Mouse (Mus musculus): ENCODE measurements at regions not wholly inside any gene's neighbourhood (a gene's known extent, or its start where the extent isn't known, plus 50 kb on each side); places are given as distances from the start of the nearest gene placed in this dataset.

DNA sequence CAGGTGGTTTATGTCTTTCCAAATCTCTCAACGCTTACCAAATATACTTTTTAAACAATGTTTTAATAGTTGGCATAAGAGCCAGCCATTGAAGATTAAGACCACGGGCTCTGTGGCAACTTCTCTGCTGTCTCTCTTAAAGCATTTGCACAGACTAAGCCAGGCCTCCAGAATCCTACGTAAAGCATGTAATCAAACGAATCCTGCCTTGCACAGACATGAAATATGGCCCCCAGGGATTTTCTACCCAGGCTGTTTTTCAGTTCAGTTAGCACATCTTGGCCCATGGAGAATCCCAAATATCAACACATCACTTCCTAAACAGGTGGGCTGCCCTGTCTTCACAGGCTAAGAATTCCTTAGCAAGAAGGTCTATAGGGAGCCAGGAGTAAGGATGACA lies 108.9 kb upstream of the Map1b start:
- no peaks in the 10 kb centered on the region for H3K4me1 ChIP-seq (ENCODE audit: control insufficient read depth, insufficient read depth, insufficient read length)
- DNase-seq (ENCODE audit: low read depth in 1 of 2, low spot score in 2 of 2): no peak
- H3K27me3 ChIP-seq (ENCODE audit: control insufficient read depth, insufficient read depth, low read length): no peaks in the 10 kb centered on the region
- WGBS: 72% methylated on average over 4 of the region's 4 CpGs
- no peak overlapping the region for H3K27ac ChIP-seq (ENCODE audit: insufficient read depth, low read length)
- H3K4me3 ChIP-seq (ENCODE audit: extremely low read depth, insufficient read depth, insufficient read length): no peak overlapping the region
- H3K36me3 ChIP-seq (ENCODE audit: control insufficient read depth, insufficient read depth, low read length): no peaks in the 10 kb centered on the region
- TF ChIP-seq CTCF (IDR thresholded peaks at IDR 0.05; ENCODE audit: extremely low read depth, insufficient read depth, insufficient read length, insufficient replicate concordance) (no peak), POLR2A (IDR thresholded peaks at IDR 0.05; ENCODE audit: low read depth, low read length) (no peak)

DNA sequence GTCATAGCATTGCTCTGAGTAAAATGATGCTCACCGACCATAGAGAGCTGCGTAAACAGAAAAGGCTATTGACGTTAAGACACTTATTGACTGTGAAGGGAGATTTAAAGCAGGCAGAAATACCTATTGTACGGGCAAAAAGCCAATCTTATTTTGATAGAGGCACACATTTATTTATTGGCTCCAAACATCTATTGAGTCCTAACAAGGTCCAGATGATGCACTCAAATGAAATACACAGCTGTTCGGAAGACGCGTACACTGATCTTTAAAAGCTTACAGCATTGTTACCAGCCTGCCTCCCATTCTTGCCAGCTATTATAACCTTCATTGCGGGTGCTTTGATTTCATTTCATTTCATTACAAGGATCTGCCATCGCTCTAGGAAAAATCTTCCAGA lies 102.0 kb upstream of the Map1b start:
- H3K4me1 ChIP-seq (ENCODE audit: control insufficient read depth, insufficient read depth, insufficient read length): no peaks in the 10 kb centered on the region
- H3K27ac ChIP-seq (ENCODE audit: insufficient read depth, low read length): no peak overlapping the region
- no peak for DNase-seq (ENCODE audit: low read depth in 1 of 2, low spot score in 2 of 2)
- H3K27me3 ChIP-seq (ENCODE audit: control insufficient read depth, insufficient read depth, low read length): no peaks in the 10 kb centered on the region
- H3K36me3 ChIP-seq (ENCODE audit: control insufficient read depth, insufficient read depth, low read length): no peaks in the 10 kb centered on the region
- 92% methylated on average over 9 of the region's 9 CpGs for WGBS
- TF ChIP-seq CTCF (IDR thresholded peaks at IDR 0.05; ENCODE audit: extremely low read depth, insufficient read depth, insufficient read length, insufficient replicate concordance) (no peak), POLR2A (IDR thresholded peaks at IDR 0.05; ENCODE audit: low read depth, low read length) (no peak)
- no peak overlapping the region for H3K4me3 ChIP-seq (ENCODE audit: extremely low read depth, insufficient read depth, insufficient read length)

DNA sequence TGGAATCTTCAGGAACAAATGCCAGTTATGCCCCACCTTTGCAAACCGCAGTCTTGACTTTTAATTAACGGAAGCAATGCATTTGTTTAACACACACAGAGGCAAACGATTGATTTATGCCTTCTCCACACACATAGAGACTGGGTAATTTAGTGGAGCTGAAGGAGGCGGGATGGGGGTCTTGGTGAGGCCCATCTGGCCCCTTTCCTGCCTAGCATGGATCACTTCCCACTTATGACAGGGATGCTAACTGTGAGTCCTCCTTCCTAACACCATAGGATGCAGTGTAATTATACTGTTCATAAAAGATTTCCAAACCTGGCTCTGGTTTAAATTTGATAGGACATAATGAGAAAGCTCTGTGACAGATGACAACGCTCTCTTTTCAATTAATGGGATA lies 101.1 kb upstream of the Map1b start:
- no peaks in the 10 kb centered on the region for H3K4me1 ChIP-seq (ENCODE audit: control insufficient read depth, insufficient read depth, insufficient read length)

DNA sequence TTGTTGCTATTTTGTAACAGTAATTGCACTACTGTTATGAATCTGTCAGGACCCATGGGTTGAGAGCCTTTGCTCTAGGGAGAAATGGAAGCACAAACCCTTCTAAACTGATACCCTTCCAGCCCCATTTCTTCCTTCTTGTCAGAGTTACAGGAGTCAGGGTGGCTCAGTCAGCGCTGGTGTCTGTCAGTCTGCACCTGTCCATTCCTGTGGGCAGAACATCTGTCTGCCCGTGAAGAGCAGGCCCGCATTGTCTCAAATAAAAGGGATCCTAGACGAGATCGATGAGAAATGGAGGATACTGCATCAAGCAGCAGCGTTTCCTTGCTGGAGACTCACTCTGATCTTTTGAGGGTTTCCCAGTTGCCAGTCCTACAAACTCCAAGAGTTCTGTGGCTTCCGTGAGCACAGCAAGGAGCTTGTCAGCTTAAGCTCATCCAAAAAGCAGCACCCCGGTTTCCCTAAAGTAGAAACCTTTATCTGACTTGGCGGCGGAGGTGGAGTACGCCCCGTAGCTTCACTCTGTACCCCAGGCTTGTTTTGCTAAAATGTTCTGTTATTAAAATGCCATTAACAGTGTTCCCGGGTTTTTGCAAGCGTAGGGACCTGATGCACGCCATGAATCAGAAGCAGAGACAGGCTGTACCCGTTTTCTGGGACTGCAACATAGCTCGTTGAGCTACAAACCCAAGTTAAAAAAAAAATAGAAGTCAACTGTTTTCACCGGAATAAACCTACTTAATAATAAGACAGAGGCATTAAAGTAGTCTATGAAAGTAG lies 95.6 kb upstream of the Map1b start:
- Histone ChIP-seq H3K4me1 (ENCODE audit: control insufficient read depth, insufficient read depth, insufficient read length) (no peaks in the 10 kb centered on the region), H3K27me3 (ENCODE audit: control insufficient read depth, insufficient read depth, low read length) (no peaks in the 10 kb centered on the region), H3K4me3 (ENCODE audit: extremely low read depth, insufficient read depth, insufficient read length) (no peak overlapping the region), H3K36me3 (ENCODE audit: control insufficient read depth, insufficient read depth, low read length) (no peaks in the 10 kb centered on the region), H3K27ac (ENCODE audit: insufficient read depth, low read length) (no peak overlapping the region)
- WGBS: 86% methylated on average over 18 of the region's 18 CpGs
- TF ChIP-seq CTCF (IDR thresholded peaks at IDR 0.05; ENCODE audit: extremely low read depth, insufficient read depth, insufficient read length, insufficient replicate concordance) (no peak), POLR2A (IDR thresholded peaks at IDR 0.05; ENCODE audit: low read depth, low read length) (no peak)
- no peak for DNase-seq (ENCODE audit: low read depth in 1 of 2, low spot score in 2 of 2)

More for the DNA sequence above, 101.1 kb upstream of the Map1b start:
- H3K27ac ChIP-seq (ENCODE audit: insufficient read depth, low read length): no peak overlapping the region
- H3K4me3 ChIP-seq (ENCODE audit: extremely low read depth, insufficient read depth, insufficient read length): no peak overlapping the region
- H3K27me3 ChIP-seq (ENCODE audit: control insufficient read depth, insufficient read depth, low read length): no peaks in the 10 kb centered on the region
- WGBS: 61% methylated on average over 5 of the region's 5 CpGs
- no peak for DNase-seq (ENCODE audit: low read depth in 1 of 2, low spot score in 2 of 2)
- TF ChIP-seq CTCF (IDR thresholded peaks at IDR 0.05; ENCODE audit: extremely low read depth, insufficient read depth, insufficient read length, insufficient replicate concordance) (no peak), POLR2A (IDR thresholded peaks at IDR 0.05; ENCODE audit: low read depth, low read length) (no peak)
- H3K36me3 ChIP-seq (ENCODE audit: control insufficient read depth, insufficient read depth, low read length): no peaks in the 10 kb centered on the region

DNA sequence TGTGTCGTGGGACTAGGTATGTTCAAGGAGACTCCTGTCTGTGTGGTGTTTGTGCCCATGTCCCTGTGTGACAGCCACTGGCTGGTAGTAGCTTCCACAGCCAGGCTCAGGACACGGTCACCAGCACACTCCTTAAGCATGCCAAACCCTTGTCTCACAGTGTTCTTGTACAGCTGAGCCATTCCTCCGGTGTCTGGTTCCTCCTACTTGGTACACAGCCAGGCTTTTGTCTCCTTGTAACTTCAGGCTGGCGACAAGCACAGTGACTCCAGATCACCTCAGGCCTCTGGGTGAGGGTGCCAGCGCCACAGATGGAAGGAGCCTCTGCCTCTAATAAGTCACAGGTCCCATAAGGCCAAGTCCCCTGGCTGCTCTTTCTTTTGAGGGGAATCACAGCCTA lies 94.2 kb upstream of the Map1b start:
- no peak overlapping the region for H3K4me3 ChIP-seq (ENCODE audit: extremely low read depth, insufficient read depth, insufficient read length)
- DNase-seq (ENCODE audit: low read depth in 1 of 2, low spot score in 2 of 2): no peak

DNA sequence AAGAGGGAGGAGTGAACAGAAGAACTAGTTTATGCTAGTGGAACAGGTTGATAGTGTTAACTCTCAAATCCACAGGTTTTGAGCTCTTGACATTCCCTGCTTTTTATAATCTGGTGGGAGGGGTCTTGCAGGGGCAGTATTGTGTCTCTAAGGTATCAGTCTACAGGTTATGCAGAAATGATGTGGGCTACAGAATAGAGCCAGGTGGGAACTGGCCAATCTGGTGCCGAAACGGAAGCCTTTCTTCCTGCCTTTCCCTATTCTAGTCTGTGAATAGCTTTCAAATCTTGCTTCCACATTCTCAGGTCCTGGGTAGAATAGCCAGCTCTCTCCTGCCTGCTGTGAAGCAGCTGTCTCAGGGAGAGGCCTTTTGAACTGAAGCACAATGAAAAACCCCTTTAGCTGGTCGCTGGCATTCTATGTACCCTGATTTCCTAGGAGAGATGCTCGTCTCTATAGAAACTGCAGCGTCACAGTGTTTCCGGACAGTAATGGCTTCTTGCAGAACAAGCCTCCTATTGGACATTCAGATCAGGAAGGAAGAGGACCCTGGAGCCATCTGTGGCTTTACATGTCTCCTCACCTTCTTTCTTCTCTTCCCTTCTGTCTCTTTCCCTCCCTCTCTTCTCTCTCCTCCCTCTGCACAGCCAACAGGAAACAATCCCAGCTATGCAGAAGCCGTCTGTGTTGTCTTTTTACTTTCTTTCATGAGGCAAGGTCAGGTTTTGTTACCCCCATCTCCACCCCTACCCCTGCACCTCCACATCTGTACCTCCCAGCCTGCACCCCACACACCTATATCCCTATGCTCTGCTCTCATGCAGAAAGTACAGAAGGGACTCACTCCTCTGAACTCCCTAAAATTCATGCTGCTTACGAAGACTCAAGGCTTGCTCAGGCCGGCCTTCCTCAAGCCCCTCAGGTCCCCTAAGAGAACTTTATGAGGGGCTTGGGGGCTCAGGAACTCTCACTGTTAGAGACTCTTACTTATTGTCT lies 93.1 kb upstream of the Map1b start:
- H3K36me3 ChIP-seq (ENCODE audit: control insufficient read depth, insufficient read depth, low read length): no peaks in the 10 kb centered on the region
- DNase-seq (ENCODE audit: low read depth in 1 of 2, low spot score in 2 of 2): no peak
- H3K27ac ChIP-seq (ENCODE audit: insufficient read depth, low read length): no peak overlapping the region
- H3K27me3 ChIP-seq (ENCODE audit: control insufficient read depth, insufficient read depth, low read length): no peaks in the 10 kb centered on the region
- H3K4me1 ChIP-seq (ENCODE audit: control insufficient read depth, insufficient read depth, insufficient read length): no peaks in the 10 kb centered on the region
- TF ChIP-seq POLR2A (IDR thresholded peaks at IDR 0.05; ENCODE audit: low read depth, low read length): no peak
- TF ChIP-seq CTCF (IDR thresholded peaks at IDR 0.05; ENCODE audit: extremely low read depth, insufficient read depth, insufficient read length, insufficient replicate concordance): no peak
- WGBS: 64% methylated on average over 9 of the region's 9 CpGs
- no peak overlapping the region for H3K4me3 ChIP-seq (ENCODE audit: extremely low read depth, insufficient read depth, insufficient read length)

More for the DNA sequence above, 94.2 kb upstream of the Map1b start:
- no peaks in the 10 kb centered on the region for H3K27me3 ChIP-seq (ENCODE audit: control insufficient read depth, insufficient read depth, low read length)
- TF ChIP-seq CTCF (IDR thresholded peaks at IDR 0.05; ENCODE audit: extremely low read depth, insufficient read depth, insufficient read length, insufficient replicate concordance) (no peak), POLR2A (IDR thresholded peaks at IDR 0.05; ENCODE audit: low read depth, low read length) (no peak)
- H3K4me1 ChIP-seq (ENCODE audit: control insufficient read depth, insufficient read depth, insufficient read length): no peaks in the 10 kb centered on the region
- 78% methylated on average over 5 of the region's 5 CpGs for WGBS
- H3K36me3 ChIP-seq (ENCODE audit: control insufficient read depth, insufficient read depth, low read length): no peaks in the 10 kb centered on the region
- H3K27ac ChIP-seq (ENCODE audit: insufficient read depth, low read length): no peak overlapping the region
